Mouse (Mus musculus): Measurements from ENCODE around the gene Nufip2.

- TF ChIP-seq CTCF (IDR thresholded peaks at IDR 0.05; ENCODE audit: borderline replicate concordance, insufficient read depth, low read length), result peak; percentile 82
- TF ChIP-seq POLR2A (IDR thresholded peaks at IDR 0.05; ENCODE audit: low read depth, low read length), result no peak
These were observed 51.3 kb downstream of the Nufip2 start for GRCm38 (mm10) chr11:77737289-77737688.
